Mouse (Mus musculus) MEL (cell line): Measurements from ENCODE around the gene Fcrla. TPM values are rescaled to one million over a fixed set of nuclear protein-coding genes. Genes with fewer than 3 reads are reported as not detected.

Source experiments
- DNase-seq: peaks from one replicate; pipeline ENCODE4 v3.0.0; 2011; ENCODE audit warnings: low read depth, low spot score
- H3K27ac ChIP-seq: 2 replicates; pipeline ENCODE4 v1.5.1; 2012; ENCODE audit warnings: low read depth, mild to moderate bottlenecking, control low read depth, low read length, moderate library complexity; ENCODE audit not compliant: control insufficient read depth
- H3K27me3 ChIP-seq, 2 experiments: fragments of 150-350 bp in 1 of 2; sonication (generic) in 1 of 2; 2 replicates each; pipeline ENCODE4 v1.6.1; 2012; ENCODE audit warnings: low read length in 2 of 2, mild to moderate bottlenecking in 2 of 2, improper control_type of control experiment in 1 of 2, moderate library complexity in 1 of 2; ENCODE audit not compliant: insufficient read depth in 2 of 2, control insufficient read depth in 1 of 2
- H3K36me3 ChIP-seq, 2 experiments: 2 replicates each; pipeline ENCODE4 v1.6.1; 2012 to 2014; ENCODE audit warnings: low read length in 2 of 2, improper control_type of control experiment in 1 of 2, inconsistent platforms in 1 of 2, mild to moderate bottlenecking in 1 of 2; ENCODE audit not compliant: insufficient read depth in 2 of 2, control insufficient read depth in 1 of 2
- H3K4me1 ChIP-seq, 2 experiments: fragments of 150-350 bp in 1 of 2; sonication (generic) in 1 of 2; 2 replicates each; pipeline ENCODE4 v1.6.1; 2012; ENCODE audit warnings: low read length in 2 of 2, improper control_type of control experiment in 1 of 2, mild to moderate bottlenecking in 1 of 2; ENCODE audit not compliant: insufficient read depth in 2 of 2, control insufficient read depth in 1 of 2
- H3K4me3 ChIP-seq, 2 experiments: fragments of 150-350 bp in 1 of 2; sonication (generic) in 1 of 2; 2 replicates each; pipeline ENCODE4 v1.5.1; 2012; ENCODE audit warnings: low read depth in 2 of 2, low read length in 2 of 2, mild to moderate bottlenecking in 2 of 2, moderate library complexity in 2 of 2, control low read depth in 1 of 2, improper control_type of control experiment in 1 of 2; ENCODE audit not compliant: control insufficient read depth in 1 of 2, insufficient read depth in 1 of 2
- H3K79me2 ChIP-seq: 2 replicates; pipeline ENCODE4 v1.6.1; 2012; ENCODE audit warnings: mild to moderate bottlenecking, low read length, moderate library complexity; ENCODE audit not compliant: control insufficient read depth, poor library complexity, insufficient read depth
- H3K9ac ChIP-seq: 2 replicates; pipeline ENCODE4 v1.6.1; 2012; ENCODE audit warnings: low read depth, mild to moderate bottlenecking, control low read depth, low read length, moderate library complexity; ENCODE audit not compliant: control insufficient read depth, poor library complexity, severe bottlenecking
- H3K9me3 ChIP-seq: fragments of 150-350 bp; sonication (generic); replicated peaks from 2 replicates; pipeline ENCODE4 v1.6.1; 2012; ENCODE audit warnings: mild to moderate bottlenecking, low read length, improper control_type of control experiment, moderate library complexity; ENCODE audit not compliant: insufficient read depth
- BHLHE40 ChIP-seq: IDR thresholded peaks from 2 replicates; pipeline ENCODE4 v1.6.1; 2012; ENCODE audit warnings: low read depth, mild to moderate bottlenecking, inconsistent platforms, low read length, improper control_type of control experiment, borderline replicate concordance
- CTCF ChIP-seq, 3 experiments: IDR thresholded peaks in 2 of 3; conservative IDR thresholded peaks in 1 of 3; 2 replicates each; pipeline ENCODE4 v1.5.1; 2011 to 2012; ENCODE audit warnings: low read length in 3 of 3, low read depth in 2 of 3, mild to moderate bottlenecking in 2 of 3, improper control_type of control experiment in 1 of 3, inconsistent platforms in 1 of 3, mixed read lengths in 1 of 3, moderate library complexity in 1 of 3; ENCODE audit not compliant: control insufficient read depth in 1 of 3, insufficient read depth in 1 of 3, poor library complexity in 1 of 3, severe bottlenecking in 1 of 3
- EP300 ChIP-seq, 2 experiments: IDR thresholded peaks; 2 replicates each; pipeline ENCODE4 v1.6.1; 2011; ENCODE audit warnings: improper control_type of control experiment in 2 of 2, low read length in 2 of 2, low read depth in 1 of 2, mild to moderate bottlenecking in 1 of 2
- GATA1 ChIP-seq: IDR thresholded peaks from 2 replicates; pipeline ENCODE4 v1.6.1; 2011; ENCODE audit warnings: low read depth, low read length, improper control_type of control experiment
- MAX ChIP-seq: IDR thresholded peaks from 2 replicates; pipeline ENCODE4 v1.6.1; 2011; ENCODE audit warnings: low read length, improper control_type of control experiment
- MAZ ChIP-seq: IDR thresholded peaks from 2 replicates; pipeline ENCODE4 v1.6.1; 2012; ENCODE audit warnings: low read depth, mild to moderate bottlenecking, inconsistent platforms, low read length, improper control_type of control experiment
- MYB ChIP-seq: IDR thresholded peaks from 2 replicates; pipeline ENCODE4 v1.6.1; 2011; ENCODE audit warnings: mild to moderate bottlenecking, low read depth, low read length, improper control_type of control experiment
- MYC ChIP-seq: IDR thresholded peaks from 2 replicates; pipeline ENCODE4 v1.6.1; 2011; ENCODE audit warnings: low read depth, mild to moderate bottlenecking, low read length, improper control_type of control experiment, moderate library complexity
- NELFE ChIP-seq: IDR thresholded peaks from 2 replicates; pipeline ENCODE4 v1.6.1; 2011; ENCODE audit warnings: low read depth, low read length, improper control_type of control experiment
- NRF1 ChIP-seq: IDR thresholded peaks from 2 replicates; pipeline ENCODE4 v1.6.1; 2014; ENCODE audit warnings: low read depth, mild to moderate bottlenecking, inconsistent platforms, low read length, improper control_type of control experiment, moderate library complexity; ENCODE audit not compliant: poor library complexity, insufficient read depth, severe bottlenecking
- POLR2A ChIP-seq, 2 experiments: IDR thresholded peaks; 2 replicates each; pipeline ENCODE4 v1.6.1; 2011 to 2012; ENCODE audit warnings: low read length in 2 of 2, mild to moderate bottlenecking in 2 of 2, control low read depth in 1 of 2, improper control_type of control experiment in 1 of 2, low read depth in 1 of 2, moderate library complexity in 1 of 2; ENCODE audit not compliant: control insufficient read depth in 1 of 2, insufficient read depth in 1 of 2, poor library complexity in 1 of 2
- POLR2AphosphoS5 ChIP-seq: IDR thresholded peaks from 2 replicates; pipeline ENCODE4 v1.6.1; 2012; ENCODE audit warnings: low read depth, borderline replicate concordance, mild to moderate bottlenecking, inconsistent platforms, low read length, moderate library complexity, mixed read lengths
- RAD21 ChIP-seq: IDR thresholded peaks from 2 replicates; pipeline ENCODE4 v1.6.1; 2011; ENCODE audit warnings: mild to moderate bottlenecking, low read depth, low read length, improper control_type of control experiment
- RCOR1 ChIP-seq: IDR thresholded peaks from 2 replicates; pipeline ENCODE4 v1.6.1; 2012; ENCODE audit warnings: low read depth, mild to moderate bottlenecking, inconsistent platforms, low read length, improper control_type of control experiment
- TAL1 ChIP-seq: IDR thresholded peaks from 2 replicates; pipeline ENCODE4 v1.6.1; 2012; ENCODE audit warnings: mild to moderate bottlenecking, inconsistent platforms, low read length, moderate library complexity, mixed read lengths
- TCF12 ChIP-seq: IDR thresholded peaks from 2 replicates; pipeline ENCODE4 v1.6.1; 2014; ENCODE audit warnings: low read depth, mild to moderate bottlenecking, inconsistent platforms, low read length, improper control_type of control experiment, moderate library complexity
- UBTF ChIP-seq: IDR thresholded peaks from 2 replicates; pipeline ENCODE4 v1.6.1; 2012; ENCODE audit warnings: low read depth, mild to moderate bottlenecking, inconsistent platforms, low read length, improper control_type of control experiment, moderate library complexity, borderline replicate concordance; ENCODE audit not compliant: insufficient read depth
- USF1 ChIP-seq: IDR thresholded peaks from 2 replicates; pipeline ENCODE4 v1.6.1; 2014; ENCODE audit warnings: low read depth, mild to moderate bottlenecking, inconsistent platforms, low read length, improper control_type of control experiment, moderate library complexity
- ZKSCAN1 ChIP-seq: IDR thresholded peaks from 2 replicates; pipeline ENCODE4 v1.6.1; 2012; ENCODE audit warnings: low read depth, mild to moderate bottlenecking, inconsistent platforms, low read length, improper control_type of control experiment, moderate library complexity
- polyA plus RNA-seq, 2 experiments: library from polyadenylated mRNA; stranded (reverse) in 1 of 2; unstranded in 1 of 2; fragments of >175 nt in 1 of 2; fragments of >200 nt in 1 of 2; gene quantifications; 2 replicates each; pipeline versions ENCODE4 v1.2.1 to v1.2.4; 2012; ENCODE audit warnings: low replicate concordance in 2 of 2, low read depth in 1 of 2; ENCODE audit not compliant: insufficient read length in 2 of 2, insufficient read depth in 1 of 2, missing spikeins in 1 of 2
- total RNA-seq: library from RNA; depleted of rRNA; stranded (reverse); fragments of 300-350 nt; gene quantifications from 2 replicates; pipeline ENCODE4 v1.2.3, GENCODE M21; 2012

The Fcrla gene
- total and polyA plus RNA-seq, 3 experiments = 0.12 to 0.18 TPM; not detected in 1

GRCm38 (mm10) chr1:170959791-170960190 is 32.4 kb upstream of the Fcrla start:
- Histone ChIP-seq H3K4me1 (peaks cover 32 to 35% of the 10 kb centered on the region in 2 experiments), H3K79me2 (no peaks in the 10 kb centered on the region), H3K36me3 (peaks cover 0 to 46% of the 10 kb centered on the region in 2 experiments; a peak in 2 of 4 replicates), H3K9me3 (no peaks in the 10 kb centered on the region), H3K4me3 (no peak overlapping the region), H3K27me3 (no peaks in the 10 kb centered on the region), H3K9ac (no peak overlapping the region), H3K27ac (peak overlapping the region; percentile 51; the same call in 1 of the 2 replicates)
- DNase-seq = peak; percentile 62
- TF ChIP-seq MYB (no peak), TAL1 (peak; percentile 33; the same call in 1 of the 2 replicates), MAZ (0 out of 2 replicates have a peak, but pooled peaks have one; percentile 41), MYC (0 out of 2 replicates have a peak, but pooled peaks have one; percentile 38), BHLHE40 (no peak), MAX (no peak), NRF1 (no peak), NELFE (no peak), ZKSCAN1 (no peak), POLR2A (IDR thresholded peaks at IDR 0.05; ENCODE audit: control insufficient read depth in 1 of 2, insufficient read depth in 1 of 2, low read depth in 1 of 2, low read length in 2 of 2, poor library complexity in 1 of 2) (no peak), EP300 (IDR thresholded peaks at IDR 0.05; ENCODE audit: low read depth in 1 of 2, low read length in 2 of 2) (peak in 1 of 2 experiments; percentile 40; a peak in 1 of 4 replicates), POLR2AphosphoS5 (no peak), CTCF (IDR thresholded peaks at IDR 0.05 in 2 of 3, conservative IDR thresholded peaks at IDR 0.05 in 1 of 3; ENCODE audit: control insufficient read depth in 1 of 3, insufficient read depth in 1 of 3, low read depth in 2 of 3, low read length in 3 of 3, poor library complexity in 1 of 3, severe bottlenecking in 1 of 3) (no peak), UBTF (no peak), RCOR1 (no peak), TCF12 (peak; percentile 15; the same call in 1 of the 2 replicates)

- no peak overlapping the region for H3K4me3 ChIP-seq
- peaks cover 0 to 44% of the 10 kb centered on the region in 2 experiments; a peak in 2 of 4 replicates for H3K36me3 ChIP-seq
- H3K9me3 ChIP-seq = no peaks in the 10 kb centered on the region
- peak; percentile 56 for DNase-seq
- H3K27me3 ChIP-seq = no peaks in the 10 kb centered on the region
- no peaks in the 10 kb centered on the region for H3K79me2 ChIP-seq
- peaks cover 31 to 36% of the 10 kb centered on the region in 2 experiments for H3K4me1 ChIP-seq
- H3K27ac ChIP-seq = no peak overlapping the region
- TF ChIP-seq USF1 (no peak), GATA1 (0 out of 2 replicates have a peak, but pooled peaks have one; percentile 43), RAD21 (no peak), TAL1 (no peak)
- no peak overlapping the region for H3K9ac ChIP-seq
Measured at GRCm38 (mm10) chr1:170958225-170958624, 30.8 kb upstream of the Fcrla start.
